Mouse (Mus musculus): ENCODE measurements around the gene Olfr851. TPM values are rescaled to one million over a fixed set of nuclear protein-coding genes. Genes with fewer than 3 reads are reported as not detected.

The Olfr851 gene
- polyA plus RNA-seq (2014; fragmentation: Illumina TruSeq; extraction: RNeasy Lipid Tissue Mini Kit (QIAGEN cat#74804); ENCODE audit: low read depth, low replicate concordance) = not detected

GRCm38 (mm10) chr9:19492995-19493394 lies at the start of gene Olfr851:
TSS of gene Olfr851 (plus strand) at chr9:19493295.

GRCm38 (mm10) chr9:19478148-19478547 lies 14.9 kb upstream of the Olfr851 start, which contains the start of gene Olfr850:
TSS of gene Olfr850 (minus strand) at chr9:19478248.

GRCm38 (mm10) chr9:19540976-19541375 lies 47.9 kb downstream of the Olfr851 start, which contains the start of gene Olfr853:
TSS of gene Olfr853 (minus strand) at chr9:19541076.

Other genes with a start within 250 kb of the Olfr851 start
- not detected for gene Olfr843, start 241.3 kb upstream of the Olfr851 start, polyA plus RNA-seq (2014; fragmentation: Illumina TruSeq; extraction: RNeasy Lipid Tissue Mini Kit (QIAGEN cat#74804); ENCODE audit: low read depth, low replicate concordance)
- gene Olfr844, start 176.9 kb upstream of the Olfr851 start, polyA plus RNA-seq (2014; fragmentation: Illumina TruSeq; extraction: RNeasy Lipid Tissue Mini Kit (QIAGEN cat#74804); ENCODE audit: low read depth, low replicate concordance) = not detected
- not detected for gene Olfr845, start 156.8 kb upstream of the Olfr851 start, polyA plus RNA-seq (2014; fragmentation: Illumina TruSeq; extraction: RNeasy Lipid Tissue Mini Kit (QIAGEN cat#74804); ENCODE audit: low read depth, low replicate concordance)
- gene Olfr846, start 129.3 kb upstream of the Olfr851 start, polyA plus RNA-seq (2014; fragmentation: Illumina TruSeq; extraction: RNeasy Lipid Tissue Mini Kit (QIAGEN cat#74804); ENCODE audit: low read depth, low replicate concordance) = not detected
- not detected for gene Olfr847, start 114.6 kb upstream of the Olfr851 start, polyA plus RNA-seq (2014; fragmentation: Illumina TruSeq; extraction: RNeasy Lipid Tissue Mini Kit (QIAGEN cat#74804); ENCODE audit: low read depth, low replicate concordance)
- gene Olfr849, start 53.0 kb upstream of the Olfr851 start, polyA plus RNA-seq (2014; fragmentation: Illumina TruSeq; extraction: RNeasy Lipid Tissue Mini Kit (QIAGEN cat#74804); ENCODE audit: low read depth, low replicate concordance) = not detected
- gene Olfr850, start 15.0 kb upstream of the Olfr851 start, polyA plus RNA-seq (2014; fragmentation: Illumina TruSeq; extraction: RNeasy Lipid Tissue Mini Kit (QIAGEN cat#74804); ENCODE audit: low read depth, low replicate concordance) = not detected
- gene Olfr853, start 47.8 kb downstream of the Olfr851 start, polyA plus RNA-seq (2014; fragmentation: Illumina TruSeq; extraction: RNeasy Lipid Tissue Mini Kit (QIAGEN cat#74804); ENCODE audit: low read depth, low replicate concordance) = not detected
- gene Olfr854, start 74.1 kb downstream of the Olfr851 start, polyA plus RNA-seq (2014; fragmentation: Illumina TruSeq; extraction: RNeasy Lipid Tissue Mini Kit (QIAGEN cat#74804); ENCODE audit: low read depth, low replicate concordance) = not detected
- not detected for gene Olfr855, start 89.3 kb downstream of the Olfr851 start, polyA plus RNA-seq (2014; fragmentation: Illumina TruSeq; extraction: RNeasy Lipid Tissue Mini Kit (QIAGEN cat#74804); ENCODE audit: low read depth, low replicate concordance)
- 15.2 TPM for gene Zfp317, start 128.8 kb downstream of the Olfr851 start, polyA plus RNA-seq (2014; fragmentation: Illumina TruSeq; extraction: RNeasy Lipid Tissue Mini Kit (QIAGEN cat#74804); ENCODE audit: low read depth, low replicate concordance)
- gene Olfr857, start 216.1 kb downstream of the Olfr851 start, polyA plus RNA-seq (2014; fragmentation: Illumina TruSeq; extraction: RNeasy Lipid Tissue Mini Kit (QIAGEN cat#74804); ENCODE audit: low read depth, low replicate concordance) = not detected